Mouse (Mus musculus): ENCODE data around the gene Prmt1.

Prmt1 gene

GRCm38 (mm10) chr7:45012824-45013223, 26.5 kb upstream of the Prmt1 start:
- no peak for DNase-seq (ENCODE audit: low read depth, low spot score)

GRCm38 (mm10) chr7:45012011-45012410, 25.6 kb upstream of the Prmt1 start:
- no peak for DNase-seq (ENCODE audit: low read depth, low spot score)

GRCm38 (mm10) chr7:45008411-45008810, 22.0 kb upstream of the Prmt1 start:
- DNase-seq (ENCODE audit: low read depth, low spot score), result no peak

- no peak for DNase-seq (ENCODE audit: low read depth, low spot score)
These were observed 21.5 kb upstream of the Prmt1 start for GRCm38 (mm10) chr7:45007846-45008245.

- DNase-seq (ENCODE audit: low read depth, low spot score), result no peak
These were observed 20.8 kb upstream of the Prmt1 start for GRCm38 (mm10) chr7:45007141-45007540.

GRCm38 (mm10) chr7:45006503-45006902, 20.1 kb upstream of the Prmt1 start:
- DNase-seq (ENCODE audit: low read depth, low spot score), result no peak

GRCm38 (mm10) chr7:45005321-45005992, 19.1 kb upstream of the Prmt1 start:
- no peak for DNase-seq (ENCODE audit: low read depth, low spot score)

- DNase-seq (ENCODE audit: low read depth, low spot score), result no peak
These were observed 18.2 kb upstream of the Prmt1 start for GRCm38 (mm10) chr7:45004546-45004945.

- no peak for DNase-seq (ENCODE audit: low read depth, low spot score)
These were observed 16.1 kb upstream of the Prmt1 start for GRCm38 (mm10) chr7:45002440-45002839.

- no peak for DNase-seq (ENCODE audit: low read depth, low spot score)
These were observed 14.3 kb upstream of the Prmt1 start for GRCm38 (mm10) chr7:45000539-45001114.

- DNase-seq (ENCODE audit: low read depth, low spot score), result no peak
These were observed 13.4 kb upstream of the Prmt1 start for GRCm38 (mm10) chr7:44999753-45000152.

- DNase-seq (ENCODE audit: low read depth, low spot score), result no peak
These were observed 12.2 kb upstream of the Prmt1 start, which contains the start of gene Bcl2l12 for GRCm38 (mm10) chr7:44998501-44998955. TSS of gene Bcl2l12 (minus strand) at chr7:44998712.

- no peak for DNase-seq (ENCODE audit: low read depth, low spot score)
These were observed 11.6 kb upstream of the Prmt1 start for GRCm38 (mm10) chr7:44997940-44998428.

GRCm38 (mm10) chr7:44997231-44997939, 11.0 kb upstream of the Prmt1 start, which contains the start of gene Irf3:
TSS of gene Irf3 (plus strand) at chr7:44997648.
- peak; percentile 87 for DNase-seq (ENCODE audit: low read depth, low spot score)

- DNase-seq (ENCODE audit: low read depth, low spot score), result no peak
These were observed 10.3 kb upstream of the Prmt1 start for GRCm38 (mm10) chr7:44996672-44997071.

GRCm38 (mm10) chr7:44986879-44987718, 731 bp upstream of the Prmt1 start:
- DNase-seq (ENCODE audit: low read depth, low spot score), result no peak

GRCm38 (mm10) chr7:44985595-44986191, 675 bp downstream of the Prmt1 start:
- DNase-seq (ENCODE audit: low read depth, low spot score), result peak; percentile 55

GRCm38 (mm10) chr7:44984833-44985164, 1.6 kb downstream of the Prmt1 start:
- DNase-seq (ENCODE audit: low read depth, low spot score), result no peak

GRCm38 (mm10) chr7:44983944-44984832, 2.2 kb downstream of the Prmt1 start:
- no peak for DNase-seq (ENCODE audit: low read depth, low spot score)

GRCm38 (mm10) chr7:44983085-44983484, 3.3 kb downstream of the Prmt1 start:
- DNase-seq (ENCODE audit: low read depth, low spot score), result peak; percentile 58
